Mouse (Mus musculus) frontal cortex, adult 2 months (tissue): ENCODE data around the gene Nmb. TPM values are rescaled to one million over a fixed set of nuclear protein-coding genes. Genes with fewer than 3 reads are reported as not detected.
"Not testable (repeated sequence)": the region's sequence is repeated elsewhere in the genome, so short reads cannot be mapped to it uniquely, and the experiment has no call there.

Experiments
- DNase-seq, 2 experiments: peaks; one replicate each; pipeline ENCODE4 v3.0.0; 2022; ENCODE audit warnings: low spot score in 1 of 2; ENCODE audit errors: extremely low spot score in 1 of 2
- polyA plus RNA-seq: library from polyadenylated mRNA; depleted of rRNA; stranded (reverse); fragments of >200 nt; gene quantifications from 2 replicates; pipeline ENCODE4 v1.2.3, GENCODE M21; 2012; rRNA removed

Gene Nmb
- 74.1 and 95.3 TPM in 2 replicates for polyA plus RNA-seq

GRCm38 (mm10) chr7:80904921-80905515 lies at the start of gene Nmb:
Gene Nmb (minus strand): TSS chr7:80905076.
- peak in 1 of 2 experiments; percentile 62 for DNase-seq

GRCm38 (mm10) chr7:80954251-80954650 lies 49.4 kb upstream of the Nmb start:
- DNase-seq = no peak

- DNase-seq = no peak
Observed at GRCm38 (mm10) chr7:80952140-80952539, 47.3 kb upstream of the Nmb start.

GRCm38 (mm10) chr7:80951461-80951860 lies 46.6 kb upstream of the Nmb start:
- no peak for DNase-seq

- peak; percentile 88 to 94 for DNase-seq
Observed at GRCm38 (mm10) chr7:80947445-80948350, 42.8 kb upstream of the Nmb start, which contains the start of gene Sec11a. Gene Sec11a (minus strand): TSS chr7:80947780.

GRCm38 (mm10) chr7:80939808-80940207 lies 34.9 kb upstream of the Nmb start:
- no peak for DNase-seq

GRCm38 (mm10) chr7:80937304-80937666 lies 32.4 kb upstream of the Nmb start:
- not testable (repeated sequence) for DNase-seq

GRCm38 (mm10) chr7:80936617-80937303 lies 31.9 kb upstream of the Nmb start:
- DNase-seq = not testable (repeated sequence)

- no peak for DNase-seq
Observed at GRCm38 (mm10) chr7:80935834-80936233, 31.0 kb upstream of the Nmb start.

GRCm38 (mm10) chr7:80932777-80933176 lies 27.9 kb upstream of the Nmb start:
- no peak for DNase-seq

- DNase-seq = peak in 1 of 2 experiments; percentile 30
Observed at GRCm38 (mm10) chr7:80931618-80932207, 26.8 kb upstream of the Nmb start.

- no peak for DNase-seq
Observed at GRCm38 (mm10) chr7:80923165-80923564, 18.3 kb upstream of the Nmb start.

GRCm38 (mm10) chr7:80919647-80920008 lies 14.8 kb upstream of the Nmb start:
- DNase-seq = no peak

- DNase-seq = no peak
Observed at GRCm38 (mm10) chr7:80918982-80919646, 14.2 kb upstream of the Nmb start.

- DNase-seq = no peak
Observed at GRCm38 (mm10) chr7:80917916-80918465, 13.1 kb upstream of the Nmb start.

GRCm38 (mm10) chr7:80912496-80912895 lies 7.6 kb upstream of the Nmb start:
- no peak for DNase-seq

GRCm38 (mm10) chr7:80911053-80911452 lies 6.2 kb upstream of the Nmb start:
- no peak for DNase-seq

GRCm38 (mm10) chr7:80903625-80904422 lies 1.1 kb downstream of the Nmb start:
- no peak for DNase-seq

GRCm38 (mm10) chr7:80901541-80902274 lies 3.2 kb downstream of the Nmb start:
- DNase-seq = no peak
